In genomic region chr5:107438353-107438752, GRCm38 (mm10) we compare ENCODE assay signal across 8 mouse cellular contexts. TPM values are rescaled to one million over a fixed set of nuclear protein-coding genes. Genes with fewer than 3 reads are reported as not detected.
A peak's percentile ranks its signal among the peaks of the same experiment; 100 is the strongest.
DNase-seq lines count a peak whose midpoint lies in the region; ATAC-seq and TF ChIP-seq lines count a peak whose summit lies in the region.

No protein-coding gene starts in this region.

- peak overlapping the region; percentile 93 for H3K9ac ChIP-seq in hindbrain, embryonic 14.5 days
- peak overlapping the region; percentile 95 for H3K9ac ChIP-seq in midbrain, embryonic 11.5 days (ENCODE audit: low read length)

- H3K4me3 ChIP-seq in kidney, adult 2 months (ENCODE audit: insufficient read depth, low read depth, low read length): peak overlapping the region; percentile 76
- peak overlapping the region; percentile 77 for H3K4me3 ChIP-seq in bone marrow macrophage, adult 2 months (ENCODE audit: insufficient read depth, low read length)
- peak overlapping the region; percentile 76 for H3K4me3 ChIP-seq in hindbrain, embryonic 14.5 days (replicated peaks; ENCODE audit: low read length)
- peak overlapping the region; percentile 83 for H3K4me3 ChIP-seq in midbrain, embryonic 11.5 days (ENCODE audit: low read depth, low read length)

- no peaks in the 10 kb centered on the region for H3K27me3 ChIP-seq in kidney, adult 2 months (replicated peaks; ENCODE audit: control insufficient read depth, insufficient read depth, low read length)
- no peaks in the 10 kb centered on the region for H3K27me3 ChIP-seq in hindbrain, embryonic 14.5 days (ENCODE audit: control insufficient read depth, insufficient read depth, low read length)
- H3K27me3 ChIP-seq in midbrain, embryonic 11.5 days (ENCODE audit: control insufficient read depth, insufficient read depth, low read length): no peaks in the 10 kb centered on the region

- no peak for TF ChIP-seq POLR2A in kidney, adult 2 months (IDR thresholded peaks at IDR 0.05; ENCODE audit: low read depth, low read length)
- no peak for TF ChIP-seq POLR2A in bone marrow macrophage, adult 2 months (IDR thresholded peaks at IDR 0.05; ENCODE audit: borderline replicate concordance, low read depth, low read length)

- H3K9me3 ChIP-seq in hindbrain, embryonic 14.5 days (ENCODE audit: control insufficient read depth, low read length): no peaks in the 10 kb centered on the region
- H3K9me3 ChIP-seq in midbrain, embryonic 11.5 days (ENCODE audit: control insufficient read depth, low read length): no peaks in the 10 kb centered on the region

- WGBS in kidney, adult 2 months: 15% methylated on average over 7 of the region's 7 CpGs
- 26% methylated on average over 7 of the region's 7 CpGs for WGBS in hindbrain, embryonic 14.5 days
- WGBS in midbrain, embryonic 11.5 days: 20% methylated on average over 7 of the region's 7 CpGs

- DNase-seq in kidney, adult 2 months: no peak
- DNase-seq in kidney, adult 9 months: no peak
- no peak for DNase-seq in hindbrain, embryonic 14.5 days (ENCODE audit: low spot score)
- DNase-seq in midbrain, embryonic 11.5 days (ENCODE audit: low spot score, missing footprints): no peak
- no peak for DNase-seq in adrenal gland, adult (ENCODE audit: inconsistent age in 2 of 2, low spot score in 1 of 2)
- DNase-seq in urinary bladder, postnatal 10 days (ENCODE audit: low spot score): no peak
- DNase-seq in frontal cortex, postnatal 14 days (ENCODE audit: low spot score in 2 of 2): no peak

- H3K27ac ChIP-seq in kidney, adult 2 months (ENCODE audit: insufficient read depth, low read depth, low read length): peak overlapping the region; percentile 65; the same call in 1 of the 2 replicates
- peak overlapping the region; percentile 21 for H3K27ac ChIP-seq in bone marrow macrophage, adult 2 months (ENCODE audit: insufficient read depth, low read depth, low read length)
- peak overlapping the region; percentile 83; the same call in 1 of the 2 replicates for H3K27ac ChIP-seq in hindbrain, embryonic 14.5 days
- no peak overlapping the region for H3K27ac ChIP-seq in midbrain, embryonic 11.5 days (ENCODE audit: low read depth, low read length)

- H3K4me1 ChIP-seq in kidney, adult 2 months (ENCODE audit: control insufficient read depth, insufficient read depth, low read length): no peaks in the 10 kb centered on the region
- peaks cover 9% of the 10 kb centered on the region for H3K4me1 ChIP-seq in bone marrow macrophage, adult 2 months (ENCODE audit: control insufficient read depth, insufficient read depth, low read length)
- peaks cover 11% of the 10 kb centered on the region; the same call in 1 of the 2 replicates for H3K4me1 ChIP-seq in hindbrain, embryonic 14.5 days (replicated peaks; ENCODE audit: control insufficient read depth, insufficient read depth, low read length)
- 0 out of 2 replicates have a peak, but pooled peaks cover 5% of the 10 kb centered on the region for H3K4me1 ChIP-seq in midbrain, embryonic 11.5 days (ENCODE audit: control insufficient read depth, insufficient read depth, low read length)

- H3K4me2 ChIP-seq in hindbrain, embryonic 14.5 days (replicated peaks): peak overlapping the region; percentile 64
- peak overlapping the region; percentile 74 for H3K4me2 ChIP-seq in midbrain, embryonic 11.5 days

- H3K36me3 ChIP-seq in kidney, adult 2 months (ENCODE audit: control insufficient read depth, insufficient read depth, low read length): no peaks in the 10 kb centered on the region
- no peaks in the 10 kb centered on the region for H3K36me3 ChIP-seq in hindbrain, embryonic 14.5 days (replicated peaks; ENCODE audit: control insufficient read depth, insufficient read depth)
- no peaks in the 10 kb centered on the region for H3K36me3 ChIP-seq in midbrain, embryonic 11.5 days (ENCODE audit: control insufficient read depth, insufficient read depth, low read length)

- ATAC-seq in hindbrain, embryonic 14.5 days (ENCODE audit: low FRiP score): peak; percentile 18; the same call in 1 of the 2 replicates
- ATAC-seq in midbrain, embryonic 11.5 days (ENCODE audit: low FRiP score): peak; percentile 36

- TF ChIP-seq CTCF in kidney, adult 2 months (conservative IDR thresholded peaks at IDR 0.05; ENCODE audit: insufficient read depth, insufficient read length, low read depth, low read length): no peak
- TF ChIP-seq CTCF in bone marrow macrophage, adult 2 months (IDR thresholded peaks at IDR 0.05; ENCODE audit: low read depth, low read length): no peak

RNA-seq across cellular contexts. Expression of gene Btbd8, which starts 0.6 kb away (rescaled TPM):
- 1.2 TPM in 2 replicates for polyA plus RNA-seq in kidney, adult 2 months (2012; rRNA removed)
- polyA plus RNA-seq in bone marrow macrophage, adult 2 months (2012; ENCODE audit: insufficient read depth, insufficient read length, missing spikeins): 2.5 and 3.8 TPM in 2 replicates
- 17.9 and 23.0 TPM in 2 replicates for polyA plus RNA-seq in hindbrain, embryonic 14.5 days (2014; fragmentation: Nextera tagmentation; extraction: Ambion mirVana)
- 10.0 and 11.2 TPM in 2 replicates for polyA plus RNA-seq in midbrain, embryonic 11.5 days (2014; fragmentation: Nextera tagmentation; extraction: Ambion mirVana)

RNA-seq across cellular contexts. Expression of gene Lpcat2b, which starts 7.0 kb away (rescaled TPM):
- not detected in 2 replicates for polyA plus RNA-seq in kidney, adult 2 months (2012; rRNA removed)
- polyA plus RNA-seq in bone marrow macrophage, adult 2 months (2012; ENCODE audit: insufficient read depth, insufficient read length, missing spikeins): not detected in 2 replicates
- not detected in 2 replicates for polyA plus RNA-seq in hindbrain, embryonic 14.5 days (2014; fragmentation: Nextera tagmentation; extraction: Ambion mirVana)
- polyA plus RNA-seq in midbrain, embryonic 11.5 days (2014; fragmentation: Nextera tagmentation; extraction: Ambion mirVana): not detected in 2 replicates

RNA-seq across cellular contexts. Expression of gene Ephx4, which starts 35.8 kb away (rescaled TPM):
- 0.18 and 0.22 TPM in 2 replicates for polyA plus RNA-seq in kidney, adult 2 months (2012; rRNA removed)
- not detected in 2 replicates for polyA plus RNA-seq in bone marrow macrophage, adult 2 months (2012; ENCODE audit: insufficient read depth, insufficient read length, missing spikeins)
- 2.9 and 3.2 TPM in 2 replicates for polyA plus RNA-seq in hindbrain, embryonic 14.5 days (2014; fragmentation: Nextera tagmentation; extraction: Ambion mirVana)
- polyA plus RNA-seq in midbrain, embryonic 11.5 days (2014; fragmentation: Nextera tagmentation; extraction: Ambion mirVana): 0.72 and 0.75 TPM in 2 replicates
